ENCODE assay signal across 14 mouse cellular contexts in genomic region chr1:128667121-128667762, GRCm38 (mm10).
DNase-seq lines count a peak whose midpoint lies in the region; ATAC-seq lines count a peak whose summit lies in the region.
"Had no signal": no experiment of that assay in that cellular context is flagged by ENCODE, and none has a peak within 500 bp of the region (broad histone marks: within the 10 kb centered on the region; RNA-seq: fewer than 3 reads in every experiment).

No protein-coding gene starts in this region.

- ATAC-seq in CD4-positive, CD25-positive, alpha-beta regulatory T cell, adult 4 months, result peak; percentile 86
- ATAC-seq: intestine, postnatal 0 days had no signal

- peak; percentile 30 to 39 for DNase-seq in B cell, adult 2 months
- peak; percentile 71 for DNase-seq in naive thymus-derived CD4-positive, alpha-beta T cell, adult 2 months (ENCODE audit: low read depth)
- peak; percentile 55 for DNase-seq in thymus, postnatal 14 days
- DNase-seq in layer of hippocampus, postnatal 36 days, result no peak
- no peak for DNase-seq in frontal cortex, adult 2 months (ENCODE audit: extremely low spot score in 1 of 2, low spot score in 1 of 2)
- no peak for DNase-seq in layer of hippocampus, adult 11-12 months (ENCODE audit: low spot score)
- DNase-seq: adrenal gland, adult 2 months; cerebellum, adult 8-10 months; gastrocnemius, postnatal 10 days; heart, adult 11 months; heart, postnatal 36 days; lung, postnatal 14 days had no signal

Comparison
In these comparisons a context has a peak if more than half of its experiments do, and no peak if none do; other contexts are left out.
1. DNase-seq: peak in B cell, adult 2 months (2 of 2), naive thymus-derived CD4-positive, alpha-beta T cell, adult 2 months (single experiment) and thymus, postnatal 14 days (single experiment); none in layer of hippocampus, postnatal 36 days (0 of 2), frontal cortex, adult 2 months (0 of 2) and layer of hippocampus, adult 11-12 months (single experiment).